Mouse (Mus musculus): Measurements from ENCODE around the gene Atp8a1. TPM values are rescaled to one million over a fixed set of nuclear protein-coding genes. Genes with fewer than 3 reads are reported as not detected.

Gene Atp8a1
- polyA plus RNA-seq, 1 experiment from 2014 or later: 68.9 TPM

- Histone ChIP-seq H3K27ac (ENCODE audit: low read length) (peak overlapping the region; percentile 91), H3K4me3 (ENCODE audit: low read depth, low read length) (peak overlapping the region; percentile 83), H3K36me3 (ENCODE audit: insufficient read depth, low read length) (no peaks in the 10 kb centered on the region), H3K9me3 (ENCODE audit: low read length) (no peaks in the 10 kb centered on the region), H3K9ac (replicated peaks; ENCODE audit: low read depth) (peak overlapping the region; percentile 66), H3K4me2 (replicated peaks; ENCODE audit: low read depth, low read length) (peak overlapping the region; percentile 82), H3K27me3 (replicated peaks; ENCODE audit: insufficient read depth, low read length) (no peaks in the 10 kb centered on the region), H3K4me1 (ENCODE audit: insufficient read depth, low read depth, low read length) (peaks cover 8% of the 10 kb centered on the region; the same call in 1 of the 2 replicates)
- no peak for TF ChIP-seq EP300 (IDR thresholded peaks at IDR 0.05)
- TF ChIP-seq CTCF (IDR thresholded peaks at IDR 0.05): peak; percentile 49
- WGBS: under 1% methylated on average over 37 of the region's 39 CpGs
- DNase-seq (ENCODE audit: low spot score): peak; percentile 78
- no peak for ATAC-seq
Observed at GRCm38 (mm10) chr5:67846361-67847224, 641 bp downstream of the Atp8a1 start.

- ATAC-seq (no peak), DNase-seq (ENCODE audit: low spot score) (peak; percentile 77)
- Histone ChIP-seq H3K27ac (ENCODE audit: low read length) (peak overlapping the region; percentile 52; the same call in 1 of the 2 replicates), H3K9me3 (ENCODE audit: low read length) (no peaks in the 10 kb centered on the region), H3K9ac (replicated peaks; ENCODE audit: low read depth) (no peak overlapping the region), H3K4me3 (ENCODE audit: low read depth, low read length) (peak overlapping the region; percentile 83), H3K4me2 (replicated peaks; ENCODE audit: low read depth, low read length) (peak overlapping the region; percentile 82), H3K36me3 (ENCODE audit: insufficient read depth, low read length) (no peaks in the 10 kb centered on the region), H3K27me3 (replicated peaks; ENCODE audit: insufficient read depth, low read length) (no peaks in the 10 kb centered on the region), H3K4me1 (ENCODE audit: insufficient read depth, low read depth, low read length) (peaks cover 11% of the 10 kb centered on the region; the same call in 1 of the 2 replicates)
- TF ChIP-seq CTCF (IDR thresholded peaks at IDR 0.05) (no peak), EP300 (IDR thresholded peaks at IDR 0.05) (no peak; the same call in 1 of the 2 replicates)
- 7% methylated on average over 8 of the region's 8 CpGs for WGBS
Observed at GRCm38 (mm10) chr5:67845190-67845691, 2.0 kb downstream of the Atp8a1 start.

GRCm38 (mm10) chr5:67844070-67844469 lies 3.2 kb downstream of the Atp8a1 start:
- Histone ChIP-seq H3K4me3 (ENCODE audit: low read depth, low read length) (peak overlapping the region; percentile 83; the same call in 1 of the 2 replicates), H3K27ac (ENCODE audit: low read length) (peak overlapping the region; percentile 52), H3K9ac (replicated peaks; ENCODE audit: low read depth) (0 out of 2 replicates have a peak overlapping the region, but pooled peaks have one; percentile 9), H3K4me2 (replicated peaks; ENCODE audit: low read depth, low read length) (peak overlapping the region; percentile 82), H3K9me3 (ENCODE audit: low read length) (no peaks in the 10 kb centered on the region), H3K4me1 (ENCODE audit: insufficient read depth, low read depth, low read length) (peaks cover 11% of the 10 kb centered on the region; the same call in 1 of the 2 replicates), H3K27me3 (replicated peaks; ENCODE audit: insufficient read depth, low read length) (no peaks in the 10 kb centered on the region), H3K36me3 (ENCODE audit: insufficient read depth, low read length) (no peaks in the 10 kb centered on the region)
- DNase-seq (ENCODE audit: low spot score) (peak; percentile 58), ATAC-seq (no peak)
- TF ChIP-seq CTCF (IDR thresholded peaks at IDR 0.05) (no peak), EP300 (IDR thresholded peaks at IDR 0.05) (no peak)
- 45% methylated on average over 4 of the region's 4 CpGs for WGBS

- H3K9ac ChIP-seq (replicated peaks; ENCODE audit: low read depth): no peak overlapping the region
- peak overlapping the region; percentile 32; the same call in 1 of the 2 replicates for H3K27ac ChIP-seq (ENCODE audit: low read length)
- no peak overlapping the region for H3K4me3 ChIP-seq (ENCODE audit: low read depth, low read length)
- no peak for TF ChIP-seq EP300 (IDR thresholded peaks at IDR 0.05)
- peak; percentile 53 for TF ChIP-seq CTCF (IDR thresholded peaks at IDR 0.05)
- H3K4me2 ChIP-seq (replicated peaks; ENCODE audit: low read depth, low read length): peak overlapping the region; percentile 30
- ATAC-seq (0 out of 2 replicates have a peak, but pooled peaks have one; percentile 12), DNase-seq (ENCODE audit: low spot score) (peak; percentile 64)
- no peaks in the 10 kb centered on the region for H3K36me3 ChIP-seq (ENCODE audit: insufficient read depth, low read length)
- no peaks in the 10 kb centered on the region for H3K9me3 ChIP-seq (ENCODE audit: low read length)
- peaks cover 14% of the 10 kb centered on the region; the same call in 1 of the 2 replicates for H3K4me1 ChIP-seq (ENCODE audit: insufficient read depth, low read depth, low read length)
- no peaks in the 10 kb centered on the region for H3K27me3 ChIP-seq (replicated peaks; ENCODE audit: insufficient read depth, low read length)
- 46% methylated on average over 6 of the region's 6 CpGs for WGBS
Observed at GRCm38 (mm10) chr5:67842306-67842705, 4.9 kb downstream of the Atp8a1 start.

GRCm38 (mm10) chr5:67833841-67834240 lies 13.4 kb downstream of the Atp8a1 start:
- DNase-seq (ENCODE audit: low spot score): no peak
- H3K4me2 ChIP-seq (replicated peaks; ENCODE audit: low read depth, low read length): no peak overlapping the region
- 79% methylated on average over 5 of the region's 5 CpGs for WGBS
- TF ChIP-seq CTCF (IDR thresholded peaks at IDR 0.05) (no peak), EP300 (IDR thresholded peaks at IDR 0.05) (no peak)
- no peak overlapping the region for H3K9ac ChIP-seq (replicated peaks; ENCODE audit: low read depth)
- no peak overlapping the region for H3K4me3 ChIP-seq (ENCODE audit: low read depth, low read length)
- no peaks in the 10 kb centered on the region for H3K36me3 ChIP-seq (ENCODE audit: insufficient read depth, low read length)
- H3K27me3 ChIP-seq (replicated peaks; ENCODE audit: insufficient read depth, low read length): no peaks in the 10 kb centered on the region
- H3K27ac ChIP-seq (ENCODE audit: low read length): no peak overlapping the region
- ATAC-seq: no peak
- 0 out of 2 replicates have a peak, but pooled peaks cover 3% of the 10 kb centered on the region for H3K4me1 ChIP-seq (ENCODE audit: insufficient read depth, low read depth, low read length)
- no peaks in the 10 kb centered on the region for H3K9me3 ChIP-seq (ENCODE audit: low read length)

Measured in lung, postnatal 0 days (tissue).